Mouse (Mus musculus) myocyte (in vitro differentiated cells): ENCODE measurements around the gene Riiad1. TPM values are rescaled to one million over a fixed set of nuclear protein-coding genes. Genes with fewer than 3 reads are reported as not detected.

ENCODE experiments used
- H3K27me3 ChIP-seq: one replicate; pipeline ENCODE4 v1.6.1; 2011; ENCODE audit not compliant: control insufficient read depth, insufficient read depth, insufficient read length
- H3K36me3 ChIP-seq: one replicate; pipeline ENCODE4 v1.6.1; 2011; ENCODE audit not compliant: control insufficient read depth, insufficient read depth
- H3K4me2 ChIP-seq: one replicate; pipeline ENCODE4 v1.6.1; 2011; ENCODE audit warnings: low read depth, control low read depth
- H3K4me3 ChIP-seq: one replicate; pipeline ENCODE4 v1.5.1; 2011; ENCODE audit warnings: mild to moderate bottlenecking, control low read depth, moderate library complexity
- H3K79me2 ChIP-seq: one replicate; pipeline ENCODE4 v1.6.1; 2011; ENCODE audit not compliant: control insufficient read depth, insufficient read depth
- H3ac ChIP-seq: one replicate; pipeline ENCODE4 v1.6.1; 2011; ENCODE audit not compliant: control insufficient read depth, insufficient read length
- CEBPB ChIP-seq: IDR thresholded peaks from 2 replicates; pipeline ENCODE4 v1.6.1; 2011; ENCODE audit warnings: mild to moderate bottlenecking, moderate library complexity; ENCODE audit not compliant: poor library complexity, insufficient read depth, severe bottlenecking
- E2F4 ChIP-seq: IDR thresholded peaks from one replicate; pipeline ENCODE4 v1.6.1; 2011; ENCODE audit warnings: mild to moderate bottlenecking, control low read depth, moderate library complexity; ENCODE audit not compliant: insufficient read depth
- MAX ChIP-seq: IDR thresholded peaks from one replicate; pipeline ENCODE4 v1.6.1; 2011; ENCODE audit warnings: low read depth, mild to moderate bottlenecking, control low read depth
- MYOD1 ChIP-seq, 3 experiments: IDR thresholded peaks; one replicate each; pipeline ENCODE4 v1.6.1; 2011; ENCODE audit warnings: control low read depth in 2 of 3, low read depth in 2 of 3, mild to moderate bottlenecking in 2 of 3, moderate library complexity in 1 of 3; ENCODE audit not compliant: insufficient read length in 2 of 3, control insufficient read depth in 1 of 3
- MYOG ChIP-seq, 3 experiments: IDR thresholded peaks; one replicate each; pipeline ENCODE4 v1.6.1; 2011; ENCODE audit warnings: control low read depth in 2 of 3, low read depth in 2 of 3, mild to moderate bottlenecking in 2 of 3; ENCODE audit not compliant: insufficient read length in 2 of 3, control insufficient read depth in 1 of 3, insufficient read depth in 1 of 3
- POLR2A ChIP-seq: IDR thresholded peaks from one replicate; pipeline ENCODE4 v1.6.1; 2011; ENCODE audit warnings: low read depth, mild to moderate bottlenecking, control low read depth, moderate library complexity; ENCODE audit not compliant: insufficient read length
- POLR2AphosphoS2 ChIP-seq: IDR thresholded peaks from one replicate; pipeline ENCODE4 v1.6.1; 2011; ENCODE audit warnings: low read depth, control low read depth; ENCODE audit not compliant: insufficient read length
- REST ChIP-seq: IDR thresholded peaks from one replicate; pipeline ENCODE4 v1.6.1; 2011; ENCODE audit warnings: mild to moderate bottlenecking, control low read depth, moderate library complexity; ENCODE audit not compliant: insufficient read depth, insufficient read length
- SRF ChIP-seq: IDR thresholded peaks from one replicate; pipeline ENCODE4 v1.6.1; 2011; ENCODE audit warnings: low read depth; ENCODE audit not compliant: control insufficient read depth, insufficient read length
- TCF12 ChIP-seq: IDR thresholded peaks from one replicate; pipeline ENCODE4 v1.6.1; 2011; ENCODE audit warnings: mild to moderate bottlenecking, control low read depth; ENCODE audit not compliant: poor library complexity, insufficient read depth, severe bottlenecking
- TCF3 ChIP-seq: IDR thresholded peaks from one replicate; pipeline ENCODE4 v1.6.1; 2011; ENCODE audit warnings: low read depth, control low read depth; ENCODE audit not compliant: insufficient read length
- USF1 ChIP-seq: IDR thresholded peaks from one replicate; pipeline ENCODE4 v1.6.1; 2011; ENCODE audit warnings: low read depth, mild to moderate bottlenecking, control low read depth, moderate library complexity
- polyA plus RNA-seq: library from polyadenylated mRNA; unstranded; fragments of >200 nt; fragmentation: generic; extraction: Trizol; gene quantifications from one replicate; pipeline ENCODE4 v1.2.1, GENCODE M21; 2012; ENCODE audit warnings: missing spikeins

Gene Riiad1
- polyA plus RNA-seq: 0.36 TPM

GRCm38 (mm10) chr3:94480291-94480884, at the start of gene Riiad1:
TSS of gene Riiad1 (minus strand) at chr3:94480341.
- H3K79me2 ChIP-seq: no peaks in the 10 kb centered on the region
- no peak within 1 kb of the TSS for H3K4me3 ChIP-seq
- H3K4me2 ChIP-seq: no peak within 1 kb of the TSS
- H3K27me3 ChIP-seq: no peaks in the 10 kb centered on the region
- no peak within 1 kb of the TSS for H3ac ChIP-seq
- H3K36me3 ChIP-seq: no peaks in the 10 kb centered on the region
- TF ChIP-seq TCF3 (no peak), USF1 (no peak), MYOG (IDR thresholded peaks at IDR 0.05; ENCODE audit: control insufficient read depth in 1 of 3, insufficient read depth in 1 of 3, insufficient read length in 2 of 3, low read depth in 2 of 3) (no peak), E2F4 (no peak), MYOD1 (IDR thresholded peaks at IDR 0.05; ENCODE audit: control insufficient read depth in 1 of 3, insufficient read length in 2 of 3, low read depth in 2 of 3) (no peak), POLR2AphosphoS2 (no peak), SRF (no peak), POLR2A (no peak), MAX (no peak), CEBPB (no peak), TCF12 (no peak), REST (no peak)

DNA sequence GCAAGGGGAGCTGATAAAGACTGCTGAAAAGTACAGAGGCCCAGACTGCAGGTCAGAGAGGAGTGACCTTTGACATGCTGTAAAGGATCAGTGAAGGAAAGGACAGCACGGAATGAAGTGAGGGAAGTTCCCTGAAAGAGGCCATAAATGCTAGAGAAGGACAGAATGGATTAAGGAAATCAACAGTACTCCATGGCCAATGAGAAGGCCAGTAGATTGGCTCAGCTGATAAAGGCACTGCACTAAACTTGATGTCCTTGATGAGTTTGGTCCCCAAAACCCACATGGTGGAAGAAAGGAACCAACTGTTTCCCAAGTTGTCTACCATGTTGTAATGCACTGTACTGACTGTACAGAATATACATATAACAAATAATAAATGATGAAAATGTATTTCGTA, 46.6 kb upstream of the Riiad1 start:
- TF ChIP-seq USF1 (no peak), MAX (no peak), POLR2AphosphoS2 (no peak), TCF3 (no peak), MYOD1 (IDR thresholded peaks at IDR 0.05; ENCODE audit: control insufficient read depth in 1 of 3, insufficient read length in 2 of 3, low read depth in 2 of 3) (no peak), CEBPB (no peak), E2F4 (no peak), POLR2A (no peak)
- H3K4me3 ChIP-seq: no peak overlapping the region
- peaks cover 20% of the 10 kb centered on the region for H3K36me3 ChIP-seq
- no peak overlapping the region for H3ac ChIP-seq
- no peaks in the 10 kb centered on the region for H3K79me2 ChIP-seq
- H3K27me3 ChIP-seq: no peaks in the 10 kb centered on the region
- no peak overlapping the region for H3K4me2 ChIP-seq

GRCm38 (mm10) chr3:94506664-94507063, 26.5 kb upstream of the Riiad1 start:
- Histone ChIP-seq H3ac (no peak overlapping the region), H3K4me3 (no peak overlapping the region), H3K4me2 (no peak overlapping the region), H3K36me3 (peaks cover 8% of the 10 kb centered on the region), H3K79me2 (no peaks in the 10 kb centered on the region), H3K27me3 (no peaks in the 10 kb centered on the region)
- TF ChIP-seq MAX (no peak), E2F4 (no peak), TCF3 (no peak), MYOG (IDR thresholded peaks at IDR 0.05; ENCODE audit: control insufficient read depth in 1 of 3, insufficient read depth in 1 of 3, insufficient read length in 2 of 3, low read depth in 2 of 3) (no peak)

DNA sequence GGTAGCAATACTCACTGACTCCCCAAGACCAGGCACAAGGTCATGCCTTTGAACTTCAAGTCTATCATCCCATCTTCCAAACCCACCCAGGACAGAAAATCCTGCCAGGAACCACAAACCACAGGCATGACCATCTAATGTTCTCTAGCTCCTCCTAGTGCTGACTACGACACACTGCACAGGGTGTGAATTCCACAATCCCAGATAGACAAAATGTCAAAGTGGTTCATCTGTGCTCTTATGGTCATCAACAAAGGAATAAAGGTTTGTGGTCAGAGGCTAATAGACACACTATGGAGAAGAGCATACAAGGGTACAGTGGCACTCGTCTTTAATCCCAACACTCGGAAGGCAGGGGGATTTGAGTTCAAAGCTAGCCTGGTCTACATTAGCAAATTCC, 22.1 kb upstream of the Riiad1 start:
- H3K79me2 ChIP-seq: no peaks in the 10 kb centered on the region
- H3K27me3 ChIP-seq: no peaks in the 10 kb centered on the region
- no peak overlapping the region for H3ac ChIP-seq
- H3K36me3 ChIP-seq: peaks cover 4% of the 10 kb centered on the region
- no peak overlapping the region for H3K4me2 ChIP-seq
- no peak for TF ChIP-seq CEBPB
- no peak for TF ChIP-seq POLR2A
- no peak for TF ChIP-seq E2F4
- TF ChIP-seq POLR2AphosphoS2: no peak
- no peak for TF ChIP-seq USF1
- no peak for TF ChIP-seq MAX
- no peak for TF ChIP-seq REST
- no peak for TF ChIP-seq MYOG (IDR thresholded peaks at IDR 0.05; ENCODE audit: control insufficient read depth in 1 of 3, insufficient read depth in 1 of 3, insufficient read length in 2 of 3, low read depth in 2 of 3)
- no peak for TF ChIP-seq TCF12
- TF ChIP-seq SRF: no peak
- no peak for TF ChIP-seq TCF3
- TF ChIP-seq MYOD1 (IDR thresholded peaks at IDR 0.05; ENCODE audit: control insufficient read depth in 1 of 3, insufficient read length in 2 of 3, low read depth in 2 of 3): no peak
- H3K4me3 ChIP-seq: no peak overlapping the region

DNA sequence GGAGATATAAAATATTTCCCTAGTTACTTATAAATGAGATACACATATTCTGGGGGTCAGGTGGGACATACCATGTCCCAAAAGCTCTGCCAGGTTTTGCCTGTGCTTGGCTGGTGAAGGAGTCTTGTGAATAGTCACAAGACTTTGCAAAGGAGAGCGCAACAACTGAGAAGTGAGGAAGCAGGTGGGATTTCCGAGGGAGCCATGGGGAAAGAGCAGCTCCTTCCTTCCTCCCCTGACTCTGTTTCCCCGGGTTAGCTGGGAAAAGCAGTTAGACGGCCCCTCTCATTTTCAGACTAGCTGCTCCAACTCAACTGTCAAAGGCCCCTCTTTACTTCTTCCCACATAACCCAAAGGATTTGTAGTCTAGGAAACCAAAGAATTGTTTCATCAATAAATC, 17.0 kb upstream of the Riiad1 start:
- Histone ChIP-seq H3ac (no peak overlapping the region), H3K4me3 (no peak overlapping the region), H3K36me3 (peaks cover 6% of the 10 kb centered on the region), H3K27me3 (no peaks in the 10 kb centered on the region), H3K79me2 (no peaks in the 10 kb centered on the region), H3K4me2 (no peak overlapping the region)
- no peak for TF ChIP-seq POLR2AphosphoS2
- TF ChIP-seq USF1: no peak
